Mouse (Mus musculus) hindbrain, embryonic 10.5 days (tissue): Measurements from ENCODE around the gene Acadm. TPM values are rescaled to one million over a fixed set of nuclear protein-coding genes. Genes with fewer than 3 reads are reported as not detected.

Source experiments
- DNase-seq: peaks from one replicate; pipeline ENCODE4 v3.0.0-alpha.2; 2017; ENCODE audit warnings: low spot score
- H3K27ac ChIP-seq: fragments of 300-500 bp; sonication (generic); 2 replicates; pipeline ENCODE4 v1.5.1; 2016; ENCODE audit warnings: mild to moderate bottlenecking, moderate library complexity
- H3K27me3 ChIP-seq: fragments of 300-500 bp; sonication (generic); 2 replicates; pipeline ENCODE4 v1.6.1; 2016; ENCODE audit warnings: mild to moderate bottlenecking; ENCODE audit not compliant: poor library complexity, insufficient read depth, severe bottlenecking
- H3K36me3 ChIP-seq: fragments of 300-500 bp; sonication (generic); 2 replicates; pipeline ENCODE4 v1.6.1; 2016; ENCODE audit warnings: mild to moderate bottlenecking, moderate library complexity
- H3K4me1 ChIP-seq: fragments of 300-500 bp; sonication (generic); replicated peaks from 2 replicates; pipeline ENCODE4 v1.6.1; 2016; ENCODE audit warnings: mild to moderate bottlenecking
- H3K4me3 ChIP-seq: fragments of 300-500 bp; sonication (generic); 2 replicates; pipeline ENCODE4 v1.5.1; 2016; ENCODE audit warnings: mild to moderate bottlenecking, moderate library complexity
- H3K9me3 ChIP-seq: fragments of 300-500 bp; sonication (generic); 2 replicates; pipeline ENCODE4 v1.6.1; 2016; ENCODE audit warnings: mild to moderate bottlenecking, moderate library complexity
- WGBS: fragments of 180-500 bp; shearing (Covaris S2); methylation state at CpG from one replicate; pipeline ENCODE4 v1.1.7; 2016; 5-methylcytosine and 5-hydroxymethylcytosine counted together
- polyA plus RNA-seq: library from polyadenylated mRNA; unstranded; fragments of >200 nt; fragmentation: Nextera tagmentation; extraction: Ambion mirVana; gene quantifications from 2 replicates; pipeline ENCODE4 v1.2.1, GENCODE M21; 2016

Acadm gene
- polyA plus RNA-seq, 1 experiment from 2014 or later: 51.4 TPM

DNA sequence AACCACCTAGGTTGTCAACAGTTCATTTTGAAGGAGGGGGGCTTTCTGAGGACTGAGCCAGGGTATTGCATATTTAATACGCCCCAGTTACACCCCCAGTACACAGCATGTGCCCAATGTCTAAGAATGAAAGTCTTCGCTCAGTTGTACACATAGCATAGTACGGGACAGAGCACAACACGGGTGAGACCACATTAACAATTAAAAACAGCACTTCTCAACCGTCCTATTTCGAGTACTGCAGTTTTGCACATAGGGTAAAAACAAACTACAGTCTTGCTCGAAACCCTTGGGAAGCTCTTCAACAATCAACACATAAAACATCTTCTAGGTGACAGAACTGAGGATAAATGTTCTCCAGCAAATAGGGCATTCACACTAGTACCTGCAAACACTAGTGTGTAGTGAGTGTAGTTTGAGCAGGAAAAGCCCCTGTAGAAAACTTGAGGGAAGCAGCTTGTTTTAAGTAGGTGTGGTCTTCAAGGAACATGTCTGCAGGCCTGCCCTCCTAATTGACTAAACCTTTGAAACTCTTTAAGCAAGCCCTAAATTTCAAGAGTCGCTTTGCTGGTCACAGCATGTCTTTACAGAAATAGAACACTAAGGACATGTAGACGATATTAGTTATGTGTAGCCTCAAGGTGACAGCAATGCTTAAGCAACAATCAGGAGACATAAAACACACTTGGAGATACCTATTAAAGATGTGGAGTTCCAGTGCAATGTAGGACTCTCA, 38.1 kb downstream of the Acadm start, which contains the start of gene Msh4:
Gene Msh4 (minus strand): TSS at position 3 of the 736 bp plus-strand sequence.
- Histone ChIP-seq H3K4me3 (no peak within 1 kb of the TSS), H3K27me3 (no peaks in the 10 kb centered on the region), H3K36me3 (peaks cover 83% of the 10 kb centered on the region), H3K4me1 (peaks cover 30% of the 10 kb centered on the region), H3K9me3 (no peaks in the 10 kb centered on the region), H3K27ac (no peak within 1 kb of the TSS)
- no peak for DNase-seq
- WGBS: 88% methylated on average over 9 of the region's 9 CpGs

DNA sequence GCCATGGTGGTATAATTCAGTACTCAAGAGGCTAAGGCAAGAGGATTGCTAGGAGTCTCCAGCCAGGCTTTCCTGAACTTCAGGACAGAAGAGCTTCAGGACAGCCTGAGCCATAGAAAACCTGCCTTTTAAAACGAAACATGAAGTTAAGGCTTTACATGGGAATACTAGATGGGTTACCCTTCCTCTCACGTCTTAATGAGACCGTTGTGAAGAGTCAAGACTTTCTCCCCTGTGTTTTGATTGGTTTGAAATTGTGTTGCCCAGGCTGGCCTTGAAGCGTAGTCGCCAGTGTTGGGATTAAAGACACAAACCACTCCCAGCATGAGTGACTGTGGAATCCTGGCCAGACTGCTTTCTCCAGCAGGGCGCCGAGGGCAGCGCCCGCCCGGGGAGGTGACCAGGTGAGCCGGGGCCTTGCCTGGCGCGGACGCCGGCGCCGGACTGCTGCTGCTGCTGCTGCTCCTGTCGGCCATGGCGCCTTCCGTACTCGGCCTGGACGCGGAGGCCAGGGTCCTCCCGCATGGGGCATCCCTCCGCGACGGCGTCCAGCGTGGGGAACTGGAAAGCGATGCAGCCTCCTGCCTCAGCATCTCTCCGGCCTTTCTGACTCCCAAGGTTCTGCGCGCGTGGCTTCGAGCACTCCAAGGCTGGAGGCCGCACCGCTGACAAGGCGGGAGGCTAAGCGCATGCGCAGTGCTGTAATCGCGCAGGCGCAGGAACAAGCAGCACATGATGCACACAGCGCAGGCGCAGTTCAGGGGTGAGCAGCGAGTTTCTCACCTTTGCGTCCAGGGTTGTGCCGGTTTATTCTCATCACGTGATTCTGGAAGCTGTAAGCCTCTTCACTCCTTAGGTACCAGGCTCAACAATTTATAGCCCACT, 38.9 kb downstream of the Acadm start:
- peak; percentile 27 for DNase-seq
- H3K36me3 ChIP-seq: peaks cover 75% of the 10 kb centered on the region

GRCm38 (mm10) chr3:153904586-153904985, 39.8 kb downstream of the Acadm start:
- WGBS: 73% methylated on average over 6 of the region's 6 CpGs
- DNase-seq: peak; percentile 49

More for the DNA sequence above, 38.9 kb downstream of the Acadm start:
- Histone ChIP-seq H3K4me1 (peaks cover 22% of the 10 kb centered on the region), H3K9me3 (no peaks in the 10 kb centered on the region), H3K27me3 (no peaks in the 10 kb centered on the region), H3K4me3 (no peak overlapping the region), H3K27ac (no peak overlapping the region)
- 85% methylated on average over 49 of the region's 49 CpGs for WGBS

GRCm38 (mm10) chr3:153902595-153902994, 41.8 kb downstream of the Acadm start:
- H3K4me1 ChIP-seq: no peaks in the 10 kb centered on the region
- no peak overlapping the region for H3K4me3 ChIP-seq
- H3K36me3 ChIP-seq: peaks cover 46% of the 10 kb centered on the region
- H3K27me3 ChIP-seq: no peaks in the 10 kb centered on the region
- DNase-seq: no peak
- H3K9me3 ChIP-seq: no peaks in the 10 kb centered on the region
- no peak overlapping the region for H3K27ac ChIP-seq
- WGBS: 76% methylated on average over 3 of the region's 3 CpGs

More at GRCm38 (mm10) chr3:153904586-153904985, 39.8 kb downstream of the Acadm start:
- Histone ChIP-seq H3K27me3 (no peaks in the 10 kb centered on the region), H3K4me3 (no peak overlapping the region), H3K9me3 (no peaks in the 10 kb centered on the region), H3K36me3 (peaks cover 66% of the 10 kb centered on the region), H3K4me1 (peaks cover 13% of the 10 kb centered on the region), H3K27ac (no peak overlapping the region)

DNA sequence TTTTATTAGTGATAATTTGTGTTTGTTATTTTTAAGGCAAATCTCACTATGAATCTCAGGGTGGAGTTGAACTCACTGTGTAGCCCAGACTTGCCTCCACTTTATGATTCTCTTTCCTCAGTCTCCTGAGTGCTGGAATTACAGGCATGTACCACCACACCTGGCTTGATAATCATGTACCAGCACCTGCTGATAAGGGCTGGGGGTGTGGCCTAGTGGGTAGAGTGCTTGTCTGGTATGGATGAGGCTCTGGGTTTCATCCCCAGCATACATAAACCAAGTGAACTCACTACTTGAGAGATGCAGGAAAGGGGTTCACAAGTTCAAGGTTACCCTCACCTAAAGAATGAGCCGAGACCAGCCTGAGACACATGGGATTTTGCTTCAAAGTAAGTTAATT, 42.5 kb downstream of the Acadm start:
- H3K27ac ChIP-seq: no peak overlapping the region
- H3K4me3 ChIP-seq: no peak overlapping the region
- no peaks in the 10 kb centered on the region for H3K9me3 ChIP-seq
- WGBS: 87% methylated on average over 1 of the region's 1 CpGs
- H3K27me3 ChIP-seq: no peaks in the 10 kb centered on the region
- H3K36me3 ChIP-seq: peaks cover 39% of the 10 kb centered on the region
- DNase-seq: no peak
- H3K4me1 ChIP-seq: no peaks in the 10 kb centered on the region

GRCm38 (mm10) chr3:153897216-153897615, 47.2 kb downstream of the Acadm start:
- WGBS: 82% methylated on average over 6 of the region's 6 CpGs
- no peaks in the 10 kb centered on the region for H3K27me3 ChIP-seq
- H3K4me1 ChIP-seq: no peaks in the 10 kb centered on the region
- no peaks in the 10 kb centered on the region for H3K9me3 ChIP-seq
- no peak for DNase-seq
- no peaks in the 10 kb centered on the region for H3K36me3 ChIP-seq
- H3K4me3 ChIP-seq: no peak overlapping the region
- H3K27ac ChIP-seq: no peak overlapping the region

- no peaks in the 10 kb centered on the region for H3K27me3 ChIP-seq
- no peak for DNase-seq
- no peaks in the 10 kb centered on the region for H3K9me3 ChIP-seq
- 86% methylated on average over 3 of the region's 3 CpGs for whole genome bisulfite sequencing
- no peaks in the 10 kb centered on the region for H3K4me1 ChIP-seq
- no peak overlapping the region for H3K27ac ChIP-seq
- H3K4me3 ChIP-seq: no peak overlapping the region
- H3K36me3 ChIP-seq: no peaks in the 10 kb centered on the region
Observed at GRCm38 (mm10) chr3:153895454-153895853, 49.0 kb downstream of the Acadm start.

DNA sequence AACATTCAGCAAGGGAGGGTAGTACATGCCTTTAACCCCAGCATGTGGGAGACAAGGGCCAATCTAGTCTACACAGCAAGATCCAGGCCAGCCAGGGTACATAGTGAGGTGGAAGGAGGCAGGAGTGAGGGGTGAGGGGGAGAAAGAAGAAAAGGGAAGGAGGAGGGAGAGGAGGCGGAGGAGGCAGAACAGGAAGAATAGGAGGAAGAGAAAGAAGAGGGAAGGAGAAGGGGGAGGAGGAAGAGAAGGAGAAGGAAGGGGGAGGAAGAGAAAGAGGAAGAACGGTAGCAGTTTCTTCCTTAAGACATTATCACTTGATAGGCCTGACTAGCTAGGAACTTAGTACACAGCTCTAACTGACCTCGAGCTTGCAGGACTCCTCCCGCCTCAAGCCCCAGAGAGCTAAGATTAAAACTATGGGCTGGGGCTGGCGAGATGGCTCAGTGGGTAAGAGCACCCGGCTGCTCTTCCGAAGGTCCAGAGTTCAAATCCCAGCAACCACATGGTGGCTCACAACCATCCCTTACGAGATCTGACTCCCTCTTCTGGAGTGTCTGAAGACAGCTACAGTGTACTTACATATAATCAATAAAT, 55.1 kb downstream of the Acadm start:
- DNase-seq: no peak
- Histone ChIP-seq H3K27me3 (no peaks in the 10 kb centered on the region), H3K4me1 (no peaks in the 10 kb centered on the region), H3K9me3 (no peaks in the 10 kb centered on the region), H3K36me3 (no peaks in the 10 kb centered on the region), H3K4me3 (no peak overlapping the region), H3K27ac (no peak overlapping the region)
- 80% methylated on average over 8 of the region's 8 CpGs for WGBS

DNA sequence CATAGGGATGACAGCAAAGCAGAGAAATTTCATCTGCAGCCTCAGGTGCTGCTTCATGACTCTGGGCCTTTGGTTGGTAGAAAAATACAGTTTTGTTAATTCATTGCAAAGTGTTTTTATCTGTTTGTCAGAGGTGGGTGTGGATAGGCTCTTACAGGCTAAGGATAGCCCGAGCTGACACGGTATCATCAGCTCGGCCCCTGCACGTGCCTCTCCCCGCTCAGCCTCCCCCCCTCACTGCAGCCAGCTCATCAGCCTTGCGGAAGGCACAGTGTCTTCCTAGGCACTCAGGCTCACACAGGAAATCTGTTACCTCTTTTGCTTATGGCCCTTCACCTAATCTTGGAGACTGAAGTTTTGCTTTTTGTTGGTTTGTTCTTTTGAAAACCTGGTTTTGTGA, 56.3 kb downstream of the Acadm start:
- H3K4me1 ChIP-seq: no peaks in the 10 kb centered on the region
- DNase-seq: no peak
- H3K4me3 ChIP-seq: no peak overlapping the region
- WGBS: 81% methylated on average over 6 of the region's 6 CpGs
- no peak overlapping the region for H3K27ac ChIP-seq
- H3K9me3 ChIP-seq: no peaks in the 10 kb centered on the region
- H3K27me3 ChIP-seq: no peaks in the 10 kb centered on the region
- H3K36me3 ChIP-seq: no peaks in the 10 kb centered on the region

GRCm38 (mm10) chr3:153886296-153886695, 58.1 kb downstream of the Acadm start:
- H3K27me3 ChIP-seq: no peaks in the 10 kb centered on the region
- H3K4me1 ChIP-seq: no peaks in the 10 kb centered on the region
- no peak for DNase-seq
- no peak overlapping the region for H3K27ac ChIP-seq
- H3K36me3 ChIP-seq: no peaks in the 10 kb centered on the region
- no peaks in the 10 kb centered on the region for H3K9me3 ChIP-seq
- no peak overlapping the region for H3K4me3 ChIP-seq
